Comparison of ENCODE assay signal across 30 mouse cellular contexts in the genomic region with DNA sequence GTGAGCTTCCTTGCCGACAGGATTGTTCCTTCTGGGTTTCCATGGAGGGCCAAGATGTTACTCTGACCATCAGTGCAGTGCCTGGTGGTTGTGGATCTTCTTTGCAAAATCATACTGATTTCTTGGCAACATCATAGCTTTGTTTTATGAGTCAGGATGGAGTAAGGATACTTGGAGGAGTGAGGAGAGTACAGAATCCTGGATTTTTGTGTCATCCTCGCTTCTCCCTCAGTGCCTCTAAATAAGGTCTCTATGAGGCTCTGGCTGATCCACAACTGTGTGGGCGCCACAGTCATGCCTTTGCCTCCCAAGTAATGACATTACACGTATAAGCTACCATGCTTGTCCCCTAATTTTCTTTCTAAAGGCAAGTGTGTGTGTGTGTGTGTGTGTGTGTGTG. TPM values are rescaled to one million over a fixed set of nuclear protein-coding genes. Genes with fewer than 3 reads are reported as not detected.
DNase-seq lines count a peak whose midpoint lies in the region; ATAC-seq and TF ChIP-seq lines count a peak whose summit lies in the region.
"Had no signal": no experiment of that assay in that cellular context is flagged by ENCODE, and none has a peak within 500 bp of the region (broad histone marks: within the 10 kb centered on the region; RNA-seq: fewer than 3 reads in every experiment).

No protein-coding gene starts in this region.

- H3K27ac ChIP-seq in forebrain, embryonic 10.5 days = peak overlapping the region; percentile 90
- H3K27ac ChIP-seq in forebrain, embryonic 16.5 days (ENCODE audit: low read length) = no peak overlapping the region
- H3K27ac ChIP-seq in midbrain, embryonic 10.5 days (replicated peaks) = peak overlapping the region; percentile 84
- no peak overlapping the region for H3K27ac ChIP-seq in midbrain, embryonic 13.5 days
- peak overlapping the region; percentile 84 for H3K27ac ChIP-seq in embryonic fibroblast, embryonic 13.5 days (ENCODE audit: insufficient read depth, low read length)
- H3K27ac ChIP-seq in hindbrain, embryonic 12.5 days = no peak overlapping the region
- H3K27ac ChIP-seq: kidney, embryonic 15.5 days; liver, embryonic 15.5 days; lung, embryonic 15.5 days; stomach, postnatal 0 days had no signal

- H3K9ac ChIP-seq in forebrain, embryonic 16.5 days (replicated peaks; ENCODE audit: low read depth, low read length) = no peak overlapping the region
- H3K9ac ChIP-seq in midbrain, embryonic 13.5 days (replicated peaks) = no peak overlapping the region
- no peak overlapping the region for H3K9ac ChIP-seq in hindbrain, embryonic 12.5 days
- H3K9ac ChIP-seq: heart, embryonic 13.5 days; kidney, embryonic 15.5 days; limb, embryonic 15.5 days; liver, embryonic 15.5 days; lung, embryonic 15.5 days had no signal

- no peak for ATAC-seq in forebrain, embryonic 16.5 days
- ATAC-seq in midbrain, embryonic 13.5 days = no peak
- no peak for ATAC-seq in hindbrain, embryonic 12.5 days (ENCODE audit: low FRiP score)
- ATAC-seq: Patski had no signal

- H3K4me2 ChIP-seq in forebrain, embryonic 16.5 days (ENCODE audit: low read length) = no peak overlapping the region
- no peak overlapping the region for H3K4me2 ChIP-seq in midbrain, embryonic 13.5 days (replicated peaks)
- H3K4me2 ChIP-seq in hindbrain, embryonic 12.5 days (replicated peaks) = no peak overlapping the region
- H3K4me2 ChIP-seq: heart, embryonic 13.5 days; kidney, embryonic 15.5 days; limb, embryonic 15.5 days; liver, embryonic 15.5 days; lung, embryonic 15.5 days had no signal

- H3K4me1 ChIP-seq in forebrain, embryonic 10.5 days = peaks cover 97% of the 10 kb centered on the region
- peaks cover 22% of the 10 kb centered on the region for H3K4me1 ChIP-seq in forebrain, embryonic 16.5 days (replicated peaks; ENCODE audit: control insufficient read depth, insufficient read depth, low read length)
- peaks cover 39% of the 10 kb centered on the region for H3K4me1 ChIP-seq in midbrain, embryonic 10.5 days
- H3K4me1 ChIP-seq in midbrain, embryonic 13.5 days (replicated peaks) = peaks cover 25% of the 10 kb centered on the region
- peaks cover 36% of the 10 kb centered on the region for H3K4me1 ChIP-seq in embryonic fibroblast, embryonic 13.5 days (ENCODE audit: control insufficient read depth, insufficient read depth, low read length)
- H3K4me1 ChIP-seq in hindbrain, embryonic 12.5 days = peaks cover 9% of the 10 kb centered on the region

- H3K4me3 ChIP-seq in forebrain, embryonic 10.5 days = no peak overlapping the region
- no peak overlapping the region for H3K4me3 ChIP-seq in forebrain, embryonic 16.5 days (replicated peaks; ENCODE audit: low read length)
- no peak overlapping the region for H3K4me3 ChIP-seq in midbrain, embryonic 10.5 days
- H3K4me3 ChIP-seq in midbrain, embryonic 13.5 days (replicated peaks) = no peak overlapping the region
- H3K4me3 ChIP-seq in embryonic fibroblast, embryonic 13.5 days (ENCODE audit: insufficient read depth, low read length) = no peak overlapping the region
- no peak overlapping the region for H3K4me3 ChIP-seq in hindbrain, embryonic 12.5 days
- H3K4me3 ChIP-seq: heart, embryonic 13.5 days; kidney, embryonic 15.5 days; limb, embryonic 15.5 days; liver, embryonic 15.5 days; lung, embryonic 15.5 days; megakaryocyte, embryonic 14.5 days had no signal

- 75% methylated on average over 4 of the region's 4 CpGs for WGBS in forebrain, embryonic 10.5 days
- 74% methylated on average over 4 of the region's 4 CpGs for WGBS in forebrain, embryonic 16.5 days
- WGBS in midbrain, embryonic 10.5 days = 83% methylated on average over 4 of the region's 4 CpGs
- WGBS in midbrain, embryonic 13.5 days = 82% methylated on average over 4 of the region's 4 CpGs
- WGBS in hindbrain, embryonic 12.5 days = 83% methylated on average over 4 of the region's 4 CpGs

- no peaks in the 10 kb centered on the region for H3K9me3 ChIP-seq in forebrain, embryonic 10.5 days
- H3K9me3 ChIP-seq in forebrain, embryonic 16.5 days (ENCODE audit: control insufficient read depth, low read length) = no peaks in the 10 kb centered on the region
- no peaks in the 10 kb centered on the region for H3K9me3 ChIP-seq in midbrain, embryonic 10.5 days (replicated peaks)
- H3K9me3 ChIP-seq in midbrain, embryonic 13.5 days = no peaks in the 10 kb centered on the region
- no peaks in the 10 kb centered on the region for H3K9me3 ChIP-seq in hindbrain, embryonic 12.5 days (replicated peaks)
- H3K9me3 ChIP-seq: heart, embryonic 13.5 days; kidney, embryonic 15.5 days; limb, embryonic 15.5 days; liver, embryonic 15.5 days; lung, embryonic 15.5 days; megakaryocyte, embryonic 14.5 days had no signal

- no peaks in the 10 kb centered on the region for H3K27me3 ChIP-seq in forebrain, embryonic 10.5 days (ENCODE audit: poor library complexity, severe bottlenecking)
- H3K27me3 ChIP-seq in forebrain, embryonic 16.5 days (replicated peaks; ENCODE audit: control insufficient read depth, insufficient read depth, low read length) = no peaks in the 10 kb centered on the region
- no peaks in the 10 kb centered on the region for H3K27me3 ChIP-seq in midbrain, embryonic 10.5 days (ENCODE audit: low read depth, poor library complexity, severe bottlenecking)
- no peaks in the 10 kb centered on the region for H3K27me3 ChIP-seq in midbrain, embryonic 13.5 days
- no peaks in the 10 kb centered on the region for H3K27me3 ChIP-seq in hindbrain, embryonic 12.5 days
- H3K27me3 ChIP-seq: heart, embryonic 13.5 days; kidney, embryonic 15.5 days; limb, embryonic 15.5 days; liver, embryonic 15.5 days; lung, embryonic 15.5 days; megakaryocyte, embryonic 14.5 days; Patski had no signal

- H3K36me3 ChIP-seq in forebrain, embryonic 10.5 days (replicated peaks) = no peaks in the 10 kb centered on the region
- H3K36me3 ChIP-seq in forebrain, embryonic 16.5 days (ENCODE audit: control insufficient read depth, insufficient read depth) = no peaks in the 10 kb centered on the region
- H3K36me3 ChIP-seq in midbrain, embryonic 10.5 days = no peaks in the 10 kb centered on the region
- H3K36me3 ChIP-seq in midbrain, embryonic 13.5 days = no peaks in the 10 kb centered on the region
- no peaks in the 10 kb centered on the region for H3K36me3 ChIP-seq in hindbrain, embryonic 12.5 days
- H3K36me3 ChIP-seq: heart, embryonic 13.5 days; kidney, embryonic 15.5 days; limb, embryonic 15.5 days; liver, embryonic 15.5 days; lung, embryonic 15.5 days had no signal

- no peak for TF ChIP-seq CTCF in embryonic fibroblast, embryonic 13.5 days (IDR thresholded peaks at IDR 0.05; ENCODE audit: borderline replicate concordance, insufficient read depth, low read length)

- DNase-seq in forebrain, embryonic 10.5 days (ENCODE audit: extremely low spot score, low spot score) = no peak
- DNase-seq in midbrain, embryonic 10.5 days (ENCODE audit: low spot score) = no peak
- DNase-seq in telencephalon, adult 2 months (ENCODE audit: low read depth, low spot score) = peak; percentile 51
- no peak for DNase-seq in layer of hippocampus, adult 18-20 months (ENCODE audit: low spot score in 2 of 2)
- DNase-seq: adrenal gland, adult 8-10 months; cerebellum, adult 18-20 months; cerebellum, postnatal 25 days; gastrocnemius, postnatal 25 days; heart, postnatal 14 days; kidney, adult 11 months; kidney, postnatal 36 days; lung, postnatal 36 days had no signal

- TF ChIP-seq POLR2A in embryonic fibroblast, embryonic 13.5 days (IDR thresholded peaks at IDR 0.05; ENCODE audit: low read depth, low read length) = no peak

RNA-seq across cellular contexts. Expression of a gene that starts 28.9 kb away (rescaled TPM):
- polyA plus RNA-seq in forebrain, embryonic 10.5 days (2016; fragmentation: Nextera tagmentation; extraction: Ambion mirVana) = 22.9 and 24.2 TPM in 2 replicates
- 10.5 and 16.2 TPM in 2 replicates for polyA plus RNA-seq in forebrain, embryonic 16.5 days (2015; fragmentation: Nextera tagmentation; extraction: Ambion mirVana)
- 13.8 and 17.0 TPM in 2 replicates for polyA plus RNA-seq in midbrain, embryonic 10.5 days (2016; fragmentation: Nextera tagmentation; extraction: Ambion mirVana)
- 10.8 and 11.3 TPM in 2 replicates for polyA plus RNA-seq in midbrain, embryonic 13.5 days (2015; fragmentation: Nextera tagmentation; extraction: Ambion mirVana)
- 190 and 401 TPM in 2 replicates for polyA plus RNA-seq in embryonic fibroblast, embryonic 13.5 days (2011; ENCODE audit: insufficient read length, low read depth, missing spikeins)
- 32.4 and 37.3 TPM in 2 replicates for polyA plus RNA-seq in hindbrain, embryonic 12.5 days (2016; fragmentation: Nextera tagmentation; extraction: Ambion mirVana)
- total RNA-seq in layer of hippocampus, adult 18-20 months (2021) = 10 to 100 TPM; 40.3 to 62.2 TPM

RNA-seq across cellular contexts. Expression of a gene that starts 55.3 kb away (rescaled TPM):
- not detected in 2 replicates for polyA plus RNA-seq in forebrain, embryonic 10.5 days (2016; fragmentation: Nextera tagmentation; extraction: Ambion mirVana)
- not detected in 2 replicates for polyA plus RNA-seq in forebrain, embryonic 16.5 days (2015; fragmentation: Nextera tagmentation; extraction: Ambion mirVana)
- polyA plus RNA-seq in midbrain, embryonic 10.5 days (2016; fragmentation: Nextera tagmentation; extraction: Ambion mirVana) = not detected in 2 replicates
- not detected in 2 replicates for polyA plus RNA-seq in midbrain, embryonic 13.5 days (2015; fragmentation: Nextera tagmentation; extraction: Ambion mirVana)
- polyA plus RNA-seq in embryonic fibroblast, embryonic 13.5 days (2011; ENCODE audit: insufficient read length, low read depth, missing spikeins) = not detected in 2 replicates
- polyA plus RNA-seq in hindbrain, embryonic 12.5 days (2016; fragmentation: Nextera tagmentation; extraction: Ambion mirVana) = not detected in 2 replicates
- total RNA-seq in layer of hippocampus, adult 18-20 months (2021) = not detected
- total RNA-seq: adrenal gland, adult 8-10 months; gastrocnemius, postnatal 25 days; heart, postnatal 14 days; left cerebral cortex, postnatal 25 days; midbrain, postnatal 0 days; neutrophil, adult 5-6 weeks had no signal
- polyA plus RNA-seq: embryonic facial prominence, embryonic 14.5 days; heart, embryonic 13.5 days; hindbrain, embryonic 11.5 days; kidney, embryonic 15.5 days; limb, embryonic 15.5 days; liver, embryonic 15.5 days; lung, embryonic 15.5 days; midbrain, postnatal 0 days; Patski; stomach, postnatal 0 days; thymus, postnatal 0 days had no signal

Comparison
In these comparisons a context has a peak if more than half of its experiments do, and no peak if none do; other contexts are left out.
1. H3K27ac ChIP-seq: peak in forebrain, embryonic 10.5 days (single experiment), midbrain, embryonic 10.5 days (single experiment) and embryonic fibroblast, embryonic 13.5 days (single experiment); none in forebrain, embryonic 16.5 days (single experiment), midbrain, embryonic 13.5 days (single experiment) and hindbrain, embryonic 12.5 days (single experiment).